Mouse (Mus musculus) heart, embryonic 14.5 days (tissue): ENCODE measurements around the gene Trim8. TPM values are rescaled to one million over a fixed set of nuclear protein-coding genes. Genes with fewer than 3 reads are reported as not detected.

Experiments
- ATAC-seq: fragments of 200-750 bp; cut with Nextera tagmentation; 2 replicates; pipeline ENCODE4 v1.8.0; 2017; ENCODE audit warnings: low read depth, moderate TSS enrichment; ENCODE audit not compliant: insufficient number of reproducible peaks, insufficient read depth, low FRiP score
- H3K27ac ChIP-seq, 2 experiments: fragments of 200-500 bp in 1 of 2; fragments of 300-500 bp in 1 of 2; sonication (generic) in 1 of 2; replicated peaks in 1 of 2; 2 replicates each; pipeline ENCODE4 v1.5.1; 2012 to 2014; ENCODE audit warnings: low read depth in 2 of 2, low read length in 2 of 2, control low read depth in 1 of 2, mild to moderate bottlenecking in 1 of 2, mixed read lengths in 1 of 2; ENCODE audit not compliant: control insufficient read depth in 1 of 2, insufficient read depth in 1 of 2
- H3K27me3 ChIP-seq: fragments of 300-500 bp; sonication (generic); 2 replicates; pipeline ENCODE4 v1.6.1; 2014; ENCODE audit warnings: mild to moderate bottlenecking, low read length, control low read depth; ENCODE audit not compliant: control insufficient read depth, insufficient read depth
- H3K36me3 ChIP-seq: fragments of 300-500 bp; sonication (generic); 2 replicates; pipeline ENCODE4 v1.6.1; 2014; ENCODE audit warnings: mild to moderate bottlenecking, control low read depth, low read length, mixed read lengths; ENCODE audit not compliant: control insufficient read depth, insufficient read depth
- H3K4me1 ChIP-seq, 2 experiments: fragments of 200-500 bp in 1 of 2; fragments of 300-500 bp in 1 of 2; sonication (generic) in 1 of 2; 2 replicates each; pipeline ENCODE4 v1.6.1; 2012 to 2014; ENCODE audit warnings: low read length in 2 of 2, control low read depth in 1 of 2, mixed read lengths in 1 of 2; ENCODE audit not compliant: control insufficient read depth in 2 of 2, insufficient read depth in 2 of 2
- H3K4me2 ChIP-seq: fragments of 300-500 bp; sonication (generic); 2 replicates; pipeline ENCODE4 v1.6.1; 2014; ENCODE audit warnings: mild to moderate bottlenecking, low read length
- H3K4me3 ChIP-seq, 2 experiments: fragments of 200-500 bp in 1 of 2; fragments of 300-500 bp in 1 of 2; sonication (generic) in 1 of 2; 2 replicates each; pipeline ENCODE4 v1.5.1; 2012 to 2014; ENCODE audit warnings: low read length in 2 of 2, mild to moderate bottlenecking in 2 of 2, control low read depth in 1 of 2, low read depth in 1 of 2, moderate library complexity in 1 of 2; ENCODE audit not compliant: control insufficient read depth in 1 of 2, insufficient read depth in 1 of 2
- H3K9ac ChIP-seq: fragments of 300-500 bp; sonication (generic); 2 replicates; pipeline ENCODE4 v1.6.1; 2014; ENCODE audit warnings: mild to moderate bottlenecking, low read length
- H3K9me3 ChIP-seq: fragments of 300-500 bp; sonication (generic); 2 replicates; pipeline ENCODE4 v1.6.1; 2016; ENCODE audit warnings: low read length, control low read depth; ENCODE audit not compliant: control insufficient read depth
- WGBS: fragments of 180-500 bp; shearing (Covaris S2); extraction: QIAGEN DNeasy Blood & Tissue Kit; methylation state at CpG from one replicate; pipeline ENCODE4 v1.1.7; 2014; 5-methylcytosine and 5-hydroxymethylcytosine counted together
- polyA plus RNA-seq: library from polyadenylated mRNA; unstranded; fragments of >200 nt; fragmentation: Nextera tagmentation; extraction: Ambion mirVana; gene quantifications from 2 replicates; pipeline ENCODE4 v1.2.1, GENCODE M21; 2014

Trim8 gene
- polyA plus RNA-seq, 1 experiment from 2014 or later, result 23.4 TPM

- peaks cover 9% of the 10 kb centered on the region; the same call in 1 of the 2 replicates for H3K36me3 ChIP-seq
- H3K27ac ChIP-seq, result peak overlapping the region; percentile 39 to 60
- H3K9ac ChIP-seq, result no peak overlapping the region
- no peaks in the 10 kb centered on the region for H3K9me3 ChIP-seq
- H3K4me1 ChIP-seq, result peaks cover 10 to 19% of the 10 kb centered on the region in 2 experiments
- no peak for ATAC-seq
- H3K4me3 ChIP-seq, result no peak overlapping the region
- H3K27me3 ChIP-seq, result no peaks in the 10 kb centered on the region
- 34% methylated on average over 1 of the region's 1 CpGs for WGBS
- no peak overlapping the region for H3K4me2 ChIP-seq
Measured at GRCm38 (mm10) chr19:46562132-46562531, 60.6 kb downstream of the Trim8 start.

DNA sequence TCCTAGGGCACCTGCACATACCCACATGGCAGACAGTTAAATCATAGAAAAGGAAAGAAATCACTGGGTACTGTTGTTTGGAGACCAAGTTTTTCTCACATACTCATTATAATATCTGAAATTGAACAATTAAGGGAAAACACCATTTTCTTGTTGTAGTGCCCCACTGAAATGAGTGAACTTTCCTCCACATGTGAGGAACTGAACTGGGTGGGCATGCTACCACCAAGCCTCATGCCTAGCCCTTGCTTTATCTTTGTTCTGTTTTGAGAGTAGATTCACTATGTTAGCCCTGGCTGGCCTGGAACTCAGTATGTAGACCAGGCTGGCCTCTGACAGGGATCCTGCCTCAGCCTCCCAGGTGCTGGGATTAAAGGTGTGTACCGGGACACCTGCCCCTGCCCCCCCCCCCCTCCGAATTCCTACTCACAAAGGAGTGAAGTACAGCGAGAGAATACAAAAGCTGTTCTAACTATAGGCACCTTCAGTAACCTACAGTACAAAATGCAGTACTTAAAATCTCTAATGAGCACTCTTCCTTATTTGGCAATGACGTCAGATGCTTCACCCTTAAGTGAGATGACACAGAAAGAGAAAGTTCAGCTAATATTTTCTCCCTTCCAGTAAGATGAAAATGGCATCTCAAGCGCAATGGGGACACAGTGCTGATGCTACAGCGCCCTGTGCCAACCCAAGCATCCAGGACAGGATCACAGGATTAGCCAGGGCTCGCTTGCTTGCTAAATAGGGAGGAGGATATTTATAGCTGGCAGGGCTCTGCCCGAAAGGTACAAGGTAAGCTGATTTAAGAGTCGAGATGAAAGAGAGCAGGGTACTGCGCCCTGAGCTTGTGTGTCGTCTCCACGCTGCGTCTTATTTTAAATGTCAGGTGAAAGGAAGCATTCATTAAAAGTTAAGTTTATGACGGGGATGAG, 61.3 kb downstream of the Trim8 start:
- no peaks in the 10 kb centered on the region for H3K9me3 ChIP-seq
- H3K9ac ChIP-seq, result no peak overlapping the region
- ATAC-seq, result no peak
- peaks cover 10 to 19% of the 10 kb centered on the region in 2 experiments for H3K4me1 ChIP-seq
- 52% methylated on average over 14 of the region's 14 CpGs for WGBS
- H3K36me3 ChIP-seq, result peaks cover 3% of the 10 kb centered on the region; the same call in 1 of the 2 replicates
- no peak overlapping the region for H3K4me3 ChIP-seq
- no peaks in the 10 kb centered on the region for H3K27me3 ChIP-seq
- peak overlapping the region; percentile 39 to 60 for H3K27ac ChIP-seq
- peak overlapping the region; percentile 2 for H3K4me2 ChIP-seq

GRCm38 (mm10) chr19:46563603-46564002, 62.1 kb downstream of the Trim8 start:
- H3K4me2 ChIP-seq, result no peak overlapping the region; the same call in 1 of the 2 replicates
- WGBS, result 58% methylated on average over 4 of the region's 4 CpGs
- H3K9me3 ChIP-seq, result no peaks in the 10 kb centered on the region
- no peak overlapping the region for H3K4me3 ChIP-seq
- H3K9ac ChIP-seq, result no peak overlapping the region
- H3K27ac ChIP-seq, result peak overlapping the region; percentile 39 to 54
- H3K27me3 ChIP-seq, result no peaks in the 10 kb centered on the region
- ATAC-seq, result no peak
- H3K36me3 ChIP-seq, result no peaks in the 10 kb centered on the region
- H3K4me1 ChIP-seq, result peaks cover 10 to 19% of the 10 kb centered on the region in 2 experiments

DNA sequence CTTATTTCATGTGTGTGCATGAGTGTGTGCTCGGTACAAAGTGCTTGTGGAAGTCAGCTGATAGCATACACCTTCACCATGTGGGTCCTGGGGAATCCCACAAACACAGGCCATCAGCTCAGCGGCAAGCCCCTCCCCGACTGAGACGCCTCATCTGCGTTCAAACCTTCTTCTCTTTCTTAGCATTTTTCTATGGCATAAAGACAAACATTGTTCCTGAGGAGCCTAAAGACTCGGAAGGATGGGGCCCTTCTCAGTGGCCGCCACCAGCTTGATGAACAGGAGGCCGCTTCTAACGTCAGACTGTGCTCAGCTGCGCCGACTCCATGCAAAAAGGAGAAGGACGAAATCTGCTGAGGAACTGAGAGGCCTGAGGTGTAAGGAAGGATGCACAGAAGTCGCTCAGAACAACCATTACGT, 62.6 kb downstream of the Trim8 start:
- WGBS, result 82% methylated on average over 14 of the region's 14 CpGs
- H3K4me1 ChIP-seq, result peaks cover 10 to 19% of the 10 kb centered on the region in 2 experiments
- H3K27me3 ChIP-seq, result no peaks in the 10 kb centered on the region
- H3K4me2 ChIP-seq, result no peak overlapping the region
- ATAC-seq, result no peak
- H3K4me3 ChIP-seq, result no peak overlapping the region
- H3K36me3 ChIP-seq, result no peaks in the 10 kb centered on the region
- H3K9ac ChIP-seq, result no peak overlapping the region
- peak overlapping the region in 1 of 2 experiments; percentile 39; a peak in 1 of 4 replicates for H3K27ac ChIP-seq
- no peaks in the 10 kb centered on the region for H3K9me3 ChIP-seq

Other genes starting within 250 kb of the Trim8 start
- gene Nfkb2, start 197.4 kb upstream of the Trim8 start, polyA plus RNA-seq, result 7.0 and 7.4 TPM in 2 replicates
- gene Psd, start 174.5 kb upstream of the Trim8 start, polyA plus RNA-seq, result 6.0 and 7.4 TPM in 2 replicates
- 10.4 and 11.8 TPM in 2 replicates for gene Fbxl15, start 173.5 kb upstream of the Trim8 start, polyA plus RNA-seq
- gene Cuedc2, start 163.0 kb upstream of the Trim8 start, polyA plus RNA-seq, result 125 and 128 TPM in 2 replicates
- gene Mfsd13a, start 160.6 kb upstream of the Trim8 start, polyA plus RNA-seq, result 4.4 and 6.4 TPM in 2 replicates
- 0.62 and 1.8 TPM in 2 replicates for gene 2310034G01Rik, start 151.4 kb upstream of the Trim8 start, polyA plus RNA-seq
- 117 and 126 TPM in 2 replicates for gene Actr1a, start 106.0 kb upstream of the Trim8 start, polyA plus RNA-seq
- 18.3 and 18.8 TPM in 2 replicates for gene Sufu, start 104.8 kb upstream of the Trim8 start, polyA plus RNA-seq
- 54.4 and 72.5 TPM in 2 replicates for gene Arl3, start 71.5 kb downstream of the Trim8 start, polyA plus RNA-seq
- 8.0 and 8.8 TPM in 2 replicates for gene Sfxn2, start 71.7 kb downstream of the Trim8 start, polyA plus RNA-seq
- gene Wbp1l, start 97.4 kb downstream of the Trim8 start, polyA plus RNA-seq, result 48.8 and 49.3 TPM in 2 replicates
- gene Cyp17a1, start 171.5 kb downstream of the Trim8 start, polyA plus RNA-seq, result 1.6 and 1.8 TPM in 2 replicates
- 17.9 and 20.0 TPM in 2 replicates for gene Borcs7, start 188.2 kb downstream of the Trim8 start, polyA plus RNA-seq
- gene As3mt, start 205.8 kb downstream of the Trim8 start, polyA plus RNA-seq, result 49.8 and 55.5 TPM in 2 replicates